Mouse (Mus musculus): ENCODE data around the gene Dgkg. TPM values are rescaled to one million over a fixed set of nuclear protein-coding genes. Genes with fewer than 3 reads are reported as not detected.

Gene Dgkg
- polyA plus RNA-seq, 2 experiments = 0.28 to 0.46 TPM

DNA sequence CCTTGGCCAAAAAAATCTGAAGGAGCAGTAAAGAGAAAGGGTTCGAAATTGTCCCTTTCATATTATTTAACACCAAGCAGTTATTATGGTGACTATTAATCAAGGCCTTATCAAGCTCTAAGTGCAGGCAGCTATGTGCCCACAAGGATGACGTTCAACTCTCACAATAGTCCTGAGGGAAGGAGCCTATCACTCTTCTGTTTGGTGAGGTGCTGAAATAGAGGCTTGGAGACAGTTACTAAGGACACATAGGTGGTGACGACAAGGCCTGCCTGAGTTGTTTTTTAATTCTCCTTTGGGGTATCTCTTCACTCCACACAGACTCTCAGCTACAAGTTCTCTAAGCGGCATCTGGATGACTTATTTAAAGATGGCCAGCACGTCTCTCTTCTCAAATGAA, 161.8 kb downstream of the Dgkg start:
- TF ChIP-seq CTCF (IDR thresholded peaks at IDR 0.05; ENCODE audit: low read depth) (no peak), EP300 (IDR thresholded peaks at IDR 0.05; ENCODE audit: low read depth) (no peak)
- no peaks in the 10 kb centered on the region for H3K9me3 ChIP-seq (ENCODE audit: control insufficient read depth, low read length)
- 48% methylated on average over 5 of the region's 5 CpGs for WGBS (ENCODE audit: insufficient replicate concordance)
- no peak overlapping the region for H3K4me3 ChIP-seq (ENCODE audit: insufficient read depth in 1 of 2, low read depth in 2 of 2, low read length in 2 of 2)
- no peaks in the 10 kb centered on the region for H3K4me1 ChIP-seq (replicated peaks; ENCODE audit: control insufficient read depth in 2 of 2, insufficient read depth in 2 of 2, low read length in 1 of 2)
- ATAC-seq (ENCODE audit: insufficient read depth) (no peak), DNase-seq (ENCODE audit: low read depth in 3 of 3, low spot score in 3 of 3) (no peak)
- no peak overlapping the region for H3K4me2 ChIP-seq (ENCODE audit: low read depth)
- no peak overlapping the region for H3K27ac ChIP-seq
- H3K9ac ChIP-seq (replicated peaks) = no peak overlapping the region
- no peaks in the 10 kb centered on the region for H3K36me3 ChIP-seq (replicated peaks; ENCODE audit: control insufficient read depth, insufficient read depth, low read depth)
- H3K27me3 ChIP-seq (ENCODE audit: control insufficient read depth, insufficient read depth, low read length) = no peaks in the 10 kb centered on the region

GRCm38 (mm10) chr16:22494815-22495214, 162.2 kb downstream of the Dgkg start:
- Histone ChIP-seq H3K9me3 (ENCODE audit: control insufficient read depth, low read length) (no peaks in the 10 kb centered on the region), H3K36me3 (replicated peaks; ENCODE audit: control insufficient read depth, insufficient read depth, low read depth) (no peaks in the 10 kb centered on the region)
- 45% methylated on average over 5 of the region's 5 CpGs for WGBS (ENCODE audit: insufficient replicate concordance)

DNA sequence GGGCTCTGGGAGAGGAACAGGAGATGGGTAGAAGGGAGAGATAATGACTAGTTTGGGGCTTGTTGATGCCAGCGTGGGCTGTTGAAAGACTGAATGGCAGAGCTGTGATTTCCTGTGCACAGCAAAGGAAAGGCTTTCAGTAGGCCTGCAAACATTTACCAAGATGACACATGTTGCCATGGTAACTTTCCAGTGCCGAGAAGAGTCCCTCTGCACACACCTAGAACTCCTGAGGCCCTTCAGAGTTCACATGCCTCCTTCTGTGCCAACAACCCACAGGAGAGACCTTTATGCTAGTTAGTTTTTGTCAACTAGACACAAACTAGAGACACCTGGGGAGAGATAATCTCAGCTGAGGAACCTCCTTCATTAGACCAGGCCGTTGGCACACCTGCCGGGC, 163.6 kb downstream of the Dgkg start:
- TF ChIP-seq EP300 (IDR thresholded peaks at IDR 0.05; ENCODE audit: low read depth) (no peak), CTCF (IDR thresholded peaks at IDR 0.05; ENCODE audit: low read depth) (no peak)
- DNase-seq (ENCODE audit: low read depth in 3 of 3, low spot score in 3 of 3) (no peak), ATAC-seq (ENCODE audit: insufficient read depth) (no peak)
- Histone ChIP-seq H3K4me3 (ENCODE audit: insufficient read depth in 1 of 2, low read depth in 2 of 2, low read length in 2 of 2) (no peak overlapping the region), H3K27ac (no peak overlapping the region), H3K4me2 (ENCODE audit: low read depth) (no peak overlapping the region), H3K27me3 (ENCODE audit: control insufficient read depth, insufficient read depth, low read length) (no peaks in the 10 kb centered on the region), H3K9me3 (ENCODE audit: control insufficient read depth, low read length) (no peaks in the 10 kb centered on the region), H3K9ac (replicated peaks) (no peak overlapping the region), H3K4me1 (replicated peaks; ENCODE audit: control insufficient read depth in 2 of 2, insufficient read depth in 2 of 2, low read length in 1 of 2) (no peaks in the 10 kb centered on the region), H3K36me3 (replicated peaks; ENCODE audit: control insufficient read depth, insufficient read depth, low read depth) (no peaks in the 10 kb centered on the region)
- WGBS (ENCODE audit: insufficient replicate concordance) = 64% methylated on average over 4 of the region's 4 CpGs

More at GRCm38 (mm10) chr16:22494815-22495214, 162.2 kb downstream of the Dgkg start:
- no peak overlapping the region for H3K4me3 ChIP-seq (ENCODE audit: insufficient read depth in 1 of 2, low read depth in 2 of 2, low read length in 2 of 2)
- ATAC-seq (ENCODE audit: insufficient read depth) (no peak), DNase-seq (ENCODE audit: low read depth in 3 of 3, low spot score in 3 of 3) (no peak)
- H3K27ac ChIP-seq = no peak overlapping the region
- no peaks in the 10 kb centered on the region for H3K4me1 ChIP-seq (replicated peaks; ENCODE audit: control insufficient read depth in 2 of 2, insufficient read depth in 2 of 2, low read length in 1 of 2)
- no peak overlapping the region for H3K9ac ChIP-seq (replicated peaks)
- no peak overlapping the region for H3K4me2 ChIP-seq (ENCODE audit: low read depth)
- TF ChIP-seq EP300 (IDR thresholded peaks at IDR 0.05; ENCODE audit: low read depth) (no peak), CTCF (IDR thresholded peaks at IDR 0.05; ENCODE audit: low read depth) (no peak)
- H3K27me3 ChIP-seq (ENCODE audit: control insufficient read depth, insufficient read depth, low read length) = no peaks in the 10 kb centered on the region

DNA sequence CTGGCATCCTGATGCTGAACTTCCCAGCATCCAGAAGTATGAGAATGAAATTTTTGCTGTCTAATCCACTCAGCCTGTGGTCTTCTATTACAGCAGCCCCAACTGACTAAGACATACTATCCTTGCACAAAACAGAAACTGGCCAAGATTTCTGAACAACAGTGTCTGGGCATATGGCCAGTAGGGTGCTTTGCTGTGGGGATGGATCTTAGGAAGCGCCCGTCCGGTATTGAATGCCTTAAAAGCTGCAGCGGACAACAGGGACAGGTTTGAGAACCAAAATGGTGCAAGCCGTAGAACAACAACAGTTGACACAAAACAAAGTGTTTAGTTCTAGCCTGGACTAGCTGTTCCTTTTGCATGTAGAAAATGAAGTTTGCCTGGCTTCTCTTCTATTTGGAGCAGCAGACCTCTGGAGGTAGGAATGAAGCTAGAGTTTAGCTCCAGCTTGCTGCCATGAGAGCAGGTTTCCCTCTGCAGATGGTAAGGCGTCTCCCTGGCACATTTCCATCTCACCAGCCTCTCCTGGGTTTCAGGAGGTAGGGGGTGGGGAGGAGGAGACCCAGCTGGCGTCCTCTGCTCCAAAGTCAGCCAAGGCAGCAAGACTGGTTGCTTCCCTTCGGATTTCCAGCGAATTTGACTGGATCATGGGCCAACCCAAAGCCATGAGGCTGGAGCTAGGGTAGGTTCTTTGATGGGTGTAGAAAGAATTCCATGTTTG, 165.4 kb downstream of the Dgkg start:
- Histone ChIP-seq H3K27me3 (ENCODE audit: control insufficient read depth, insufficient read depth, low read length) (no peaks in the 10 kb centered on the region), H3K4me1 (replicated peaks; ENCODE audit: control insufficient read depth in 2 of 2, insufficient read depth in 2 of 2, low read length in 1 of 2) (no peaks in the 10 kb centered on the region), H3K36me3 (replicated peaks; ENCODE audit: control insufficient read depth, insufficient read depth, low read depth) (no peaks in the 10 kb centered on the region), H3K4me2 (ENCODE audit: low read depth) (no peak overlapping the region), H3K9me3 (ENCODE audit: control insufficient read depth, low read length) (no peaks in the 10 kb centered on the region), H3K4me3 (ENCODE audit: insufficient read depth in 1 of 2, low read depth in 2 of 2, low read length in 2 of 2) (no peak overlapping the region), H3K27ac (no peak overlapping the region), H3K9ac (replicated peaks) (no peak overlapping the region)
- DNase-seq (ENCODE audit: low read depth in 3 of 3, low spot score in 3 of 3) (no peak), ATAC-seq (ENCODE audit: insufficient read depth) (no peak)
- no peak for TF ChIP-seq EP300 (IDR thresholded peaks at IDR 0.05; ENCODE audit: low read depth)
- no peak for TF ChIP-seq CTCF (IDR thresholded peaks at IDR 0.05; ENCODE audit: low read depth)
- 58% methylated on average over 9 of the region's 9 CpGs for WGBS (ENCODE audit: insufficient replicate concordance)

GRCm38 (mm10) chr16:22483900-22484299, 173.1 kb downstream of the Dgkg start:
- no peak overlapping the region for H3K4me3 ChIP-seq (ENCODE audit: insufficient read depth in 1 of 2, low read depth in 2 of 2, low read length in 2 of 2)
- H3K9ac ChIP-seq (replicated peaks) = no peak overlapping the region
- H3K4me2 ChIP-seq (ENCODE audit: low read depth) = no peak overlapping the region
- no peaks in the 10 kb centered on the region for H3K36me3 ChIP-seq (replicated peaks; ENCODE audit: control insufficient read depth, insufficient read depth, low read depth)
- no peaks in the 10 kb centered on the region for H3K9me3 ChIP-seq (ENCODE audit: control insufficient read depth, low read length)
- 57% methylated on average over 1 of the region's 1 CpGs for WGBS (ENCODE audit: insufficient replicate concordance)
- H3K27me3 ChIP-seq (ENCODE audit: control insufficient read depth, insufficient read depth, low read length) = no peaks in the 10 kb centered on the region
- no peak for ATAC-seq (ENCODE audit: insufficient read depth)
- H3K27ac ChIP-seq = no peak overlapping the region
- no peaks in the 10 kb centered on the region for H3K4me1 ChIP-seq (replicated peaks; ENCODE audit: control insufficient read depth in 2 of 2, insufficient read depth in 2 of 2, low read length in 1 of 2)
- no peak for DNase-seq (ENCODE audit: low read depth in 3 of 3, low spot score in 3 of 3)
- TF ChIP-seq EP300 (IDR thresholded peaks at IDR 0.05; ENCODE audit: low read depth) (no peak), CTCF (IDR thresholded peaks at IDR 0.05; ENCODE audit: low read depth) (no peak)
